Mouse (Mus musculus): Measurements from ENCODE around the gene Zfp212. TPM values are rescaled to one million over a fixed set of nuclear protein-coding genes. Genes with fewer than 3 reads are reported as not detected.
A peak's percentile ranks its signal among the peaks of the same experiment; 100 is the strongest.

Zfp212 gene
- total and polyA plus RNA-seq, 3 experiments, result 4.3 to 8.8 (median 8.0) TPM

- 70% methylated on average over 5 of the region's 5 CpGs for WGBS
- intact Hi-C loops (cut with DNase I), result no loop called here
- no peak for DNase-seq
- H3K79me2 ChIP-seq (replicated peaks; ENCODE audit: control insufficient read depth, insufficient read depth, low read length), result 0 out of 2 replicates have a peak, but pooled peaks cover 2% of the 10 kb centered on the region
- TF ChIP-seq POLR2A (IDR thresholded peaks at IDR 0.05; ENCODE audit: insufficient read depth, low read depth, low read length), result no peak
- no peak for TF ChIP-seq CTCF (IDR thresholded peaks at IDR 0.05)
- no peak for TF ChIP-seq EP300 (IDR thresholded peaks at IDR 0.05; ENCODE audit: insufficient read depth, low read depth, low read length)
- no peak overlapping the region for H3K27ac ChIP-seq
- H3K4me3 ChIP-seq, result no peak overlapping the region
- H3K36me3 ChIP-seq (ENCODE audit: control insufficient read depth, insufficient read depth, low read length), result peaks cover 6% of the 10 kb centered on the region
- H3K4me1 ChIP-seq (ENCODE audit: control insufficient read depth, insufficient read depth, low read length), result peaks cover 4% of the 10 kb centered on the region
- H3K27me3 ChIP-seq (ENCODE audit: control insufficient read depth, insufficient read depth, low read length), result no peaks in the 10 kb centered on the region
- H3K9ac ChIP-seq (ENCODE audit: low read depth, low read length), result no peak overlapping the region
Observed at GRCm38 (mm10) chr6:47917051-47917450, 3.2 kb upstream of the Zfp212 start.

- TF ChIP-seq CTCF (IDR thresholded peaks at IDR 0.05) (no peak), POLR2A (IDR thresholded peaks at IDR 0.05; ENCODE audit: insufficient read depth, low read depth, low read length) (no peak), EP300 (IDR thresholded peaks at IDR 0.05; ENCODE audit: insufficient read depth, low read depth, low read length) (no peak)
- Histone ChIP-seq H3K79me2 (replicated peaks; ENCODE audit: control insufficient read depth, insufficient read depth, low read length) (0 out of 2 replicates have a peak, but pooled peaks cover 5% of the 10 kb centered on the region), H3K9ac (ENCODE audit: low read depth, low read length) (no peak overlapping the region), H3K4me3 (no peak overlapping the region), H3K27ac (no peak overlapping the region), H3K4me1 (ENCODE audit: control insufficient read depth, insufficient read depth, low read length) (peaks cover 5% of the 10 kb centered on the region), H3K27me3 (ENCODE audit: control insufficient read depth, insufficient read depth, low read length) (no peaks in the 10 kb centered on the region), H3K36me3 (ENCODE audit: control insufficient read depth, insufficient read depth, low read length) (peaks cover 9% of the 10 kb centered on the region)
- DNase-seq, result no peak
- intact Hi-C loops (cut with DNase I), result no loop called here
- WGBS, result 85% methylated on average over 3 of the region's 3 CpGs
Observed at GRCm38 (mm10) chr6:47918768-47919274, 1.5 kb upstream of the Zfp212 start.

DNA sequence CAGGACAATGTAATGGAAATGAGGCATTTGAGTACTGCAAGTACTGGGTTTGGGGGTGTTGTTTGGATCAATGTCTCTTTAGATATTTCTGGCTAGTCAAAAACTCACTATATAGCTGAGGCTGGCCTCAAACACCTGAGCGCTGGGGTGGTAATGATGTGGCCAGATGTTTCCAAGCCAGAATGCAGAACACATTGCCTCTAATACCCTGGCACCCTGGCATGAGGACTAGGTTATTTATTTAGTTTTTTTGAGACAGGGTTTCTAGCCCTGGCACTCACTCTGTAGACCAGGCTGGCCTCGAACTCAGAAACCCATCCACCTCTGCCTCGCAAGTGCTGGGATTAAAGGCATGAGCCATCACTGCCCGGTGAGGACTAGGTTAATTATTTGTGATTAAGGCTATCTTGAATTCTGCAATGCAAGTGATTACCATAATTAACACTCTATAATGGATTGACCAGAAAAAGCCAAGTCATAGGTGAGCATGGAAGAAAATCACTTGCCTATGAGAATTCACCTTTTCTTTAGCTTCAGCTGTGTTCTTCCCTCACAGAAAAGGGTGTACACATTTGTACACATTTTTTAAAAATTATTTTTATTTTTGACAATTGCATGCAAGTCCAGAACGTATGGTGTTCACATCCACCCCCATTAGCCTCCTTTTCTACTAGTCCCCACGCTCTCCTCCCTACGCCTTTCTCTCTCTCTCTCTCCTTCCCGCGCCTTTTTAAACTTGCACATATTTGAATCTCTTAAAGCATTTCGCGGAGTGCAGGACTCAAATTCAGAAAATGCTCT, 430 bp upstream of the Zfp212 start:
- H3K27ac ChIP-seq, result peak overlapping the region; percentile 96
- intact Hi-C loops (cut with DNase I), result loop anchor here (1.0 to 5.0 kb wide), 4 partner anchors 33 to 128 kb away; partner anchors contain the start of genes Zfp282, Zfp398, Zfp777 and Zfp956
- H3K4me3 ChIP-seq, result peak overlapping the region; percentile 70
- TF ChIP-seq EP300 (IDR thresholded peaks at IDR 0.05; ENCODE audit: insufficient read depth, low read depth, low read length), result no peak
- no peak for TF ChIP-seq CTCF (IDR thresholded peaks at IDR 0.05)
- no peak for TF ChIP-seq POLR2A (IDR thresholded peaks at IDR 0.05; ENCODE audit: insufficient read depth, low read depth, low read length)
- H3K36me3 ChIP-seq (ENCODE audit: control insufficient read depth, insufficient read depth, low read length), result peaks cover 9% of the 10 kb centered on the region
- H3K27me3 ChIP-seq (ENCODE audit: control insufficient read depth, insufficient read depth, low read length), result no peaks in the 10 kb centered on the region
- peaks cover 5% of the 10 kb centered on the region for H3K4me1 ChIP-seq (ENCODE audit: control insufficient read depth, insufficient read depth, low read length)
- H3K9ac ChIP-seq (ENCODE audit: low read depth, low read length), result peak overlapping the region; percentile 66
- 0 out of 2 replicates have a peak, but pooled peaks cover 5% of the 10 kb centered on the region for H3K79me2 ChIP-seq (replicated peaks; ENCODE audit: control insufficient read depth, insufficient read depth, low read length)
- no peak for DNase-seq
- WGBS, result 29% methylated on average over 11 of the region's 11 CpGs

DNA sequence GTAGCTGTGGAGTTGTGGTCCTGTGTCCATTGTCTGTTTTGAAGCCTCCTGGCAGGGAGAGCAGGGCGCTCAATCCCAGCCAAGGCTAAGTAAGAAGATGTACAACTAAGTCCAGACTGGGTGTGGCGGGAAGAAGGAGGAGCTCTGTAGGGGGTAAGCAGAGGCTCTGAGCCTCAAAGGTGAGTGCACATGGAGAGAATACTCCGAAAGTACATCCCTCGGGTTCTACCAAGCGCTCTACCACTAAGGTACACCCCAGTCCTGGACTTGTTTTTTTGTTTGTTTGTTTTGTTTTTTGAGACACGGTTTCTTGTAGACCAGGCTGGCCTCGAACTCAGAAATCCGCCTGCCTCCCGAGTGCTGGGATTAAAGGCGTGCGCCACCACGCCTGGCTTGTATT, 22.2 kb downstream of the Zfp212 start:
- H3K79me2 ChIP-seq (replicated peaks; ENCODE audit: control insufficient read depth, insufficient read depth, low read length), result no peaks in the 10 kb centered on the region
- H3K4me1 ChIP-seq (ENCODE audit: control insufficient read depth, insufficient read depth, low read length), result no peaks in the 10 kb centered on the region; the same call in 1 of the 2 replicates
- DNase-seq, result no peak
- H3K9ac ChIP-seq (ENCODE audit: low read depth, low read length), result no peak overlapping the region
- 44% methylated on average over 12 of the region's 12 CpGs for WGBS
- intact Hi-C loops (cut with DNase I), result no loop called here
- no peak for TF ChIP-seq POLR2A (IDR thresholded peaks at IDR 0.05; ENCODE audit: insufficient read depth, low read depth, low read length)
- no peak for TF ChIP-seq EP300 (IDR thresholded peaks at IDR 0.05; ENCODE audit: insufficient read depth, low read depth, low read length)
- TF ChIP-seq CTCF (IDR thresholded peaks at IDR 0.05), result no peak
- H3K36me3 ChIP-seq (ENCODE audit: control insufficient read depth, insufficient read depth, low read length), result no peaks in the 10 kb centered on the region
- H3K27ac ChIP-seq, result no peak overlapping the region
- no peaks in the 10 kb centered on the region; the same call in 1 of the 2 replicates for H3K27me3 ChIP-seq (ENCODE audit: control insufficient read depth, insufficient read depth, low read length)
- H3K4me3 ChIP-seq, result peak overlapping the region; percentile 48

- intact Hi-C loops (cut with DNase I), result no loop called here
- H3K79me2 ChIP-seq (replicated peaks; ENCODE audit: control insufficient read depth, insufficient read depth, low read length), result no peaks in the 10 kb centered on the region
- no peak overlapping the region for H3K27ac ChIP-seq
- no peaks in the 10 kb centered on the region; the same call in 1 of the 2 replicates for H3K27me3 ChIP-seq (ENCODE audit: control insufficient read depth, insufficient read depth, low read length)
- peak overlapping the region; percentile 72 for H3K9ac ChIP-seq (ENCODE audit: low read depth, low read length)
- 14% methylated on average over 64 of the region's 64 CpGs for WGBS
- no peak for TF ChIP-seq POLR2A (IDR thresholded peaks at IDR 0.05; ENCODE audit: insufficient read depth, low read depth, low read length)
- peak; percentile 71 for TF ChIP-seq CTCF (IDR thresholded peaks at IDR 0.05)
- H3K4me3 ChIP-seq, result peak overlapping the region; percentile 48
- no peaks in the 10 kb centered on the region; the same call in 1 of the 2 replicates for H3K4me1 ChIP-seq (ENCODE audit: control insufficient read depth, insufficient read depth, low read length)
- DNase-seq, result peak; percentile 78
- no peaks in the 10 kb centered on the region for H3K36me3 ChIP-seq (ENCODE audit: control insufficient read depth, insufficient read depth, low read length)
Observed at GRCm38 (mm10) chr6:47943021-47943691, 22.9 kb downstream of the Zfp212 start.

Measured in heart, adult 2 months (tissue).